Mouse (Mus musculus): ENCODE measurements around the gene Dlg2.

- no peak for TF ChIP-seq CTCF (IDR thresholded peaks at IDR 0.05; ENCODE audit: insufficient read depth, low read length)
- TF ChIP-seq POLR2A (IDR thresholded peaks at IDR 0.05; ENCODE audit: borderline replicate concordance, extremely low read depth, low read depth, low read length) = no peak
Measured at GRCm38 (mm10) chr7:92363800-92364199, 1887.3 kb downstream of the Dlg2 start.
